Mouse (Mus musculus) WW6 (cell line): ENCODE measurements around the gene Psma2.

Experiments used
- DNase-seq: peaks from one replicate; pipeline ENCODE4 v3.0.0-alpha.2; 2013; ENCODE audit warnings: low read depth, low spot score

Gene Psma2

DNA sequence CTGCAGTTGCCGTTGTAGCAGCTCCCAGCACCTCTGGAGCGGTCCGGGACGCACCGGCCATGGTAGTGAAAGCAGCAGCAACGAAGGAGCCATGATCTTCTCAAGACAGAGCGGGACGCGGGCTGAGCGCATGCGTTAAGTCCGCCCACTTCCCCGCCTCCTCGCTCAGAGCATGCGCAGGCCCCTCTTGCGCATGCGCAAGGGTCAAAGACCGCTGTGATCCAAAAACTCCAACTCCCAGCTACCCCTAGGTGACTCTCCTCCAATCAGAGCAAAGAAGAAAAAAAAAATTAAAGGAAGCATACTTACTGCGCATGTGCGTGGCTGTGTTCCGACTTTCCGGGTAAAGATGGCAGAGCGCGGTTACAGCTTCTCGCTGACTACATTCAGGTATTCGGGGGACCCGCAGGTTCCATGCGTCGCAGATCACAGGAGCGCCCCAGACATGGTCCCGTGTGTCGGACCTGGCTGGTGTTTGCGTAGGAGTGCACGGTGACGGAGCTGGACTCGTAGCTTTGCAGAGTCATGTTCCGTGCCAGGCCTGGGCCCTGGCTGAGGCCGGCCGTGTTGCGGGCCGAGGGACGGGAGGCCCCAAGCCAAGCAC, at the start of gene Psma2, which contains the start of gene Mrpl32:
Psma2 (plus strand) TSS at position 315 of the 604 bp plus-strand sequence.
Mrpl32 (minus strand) TSS at position 240 of the 604 bp plus-strand sequence.
- DNase-seq: peak; percentile 96

DNA sequence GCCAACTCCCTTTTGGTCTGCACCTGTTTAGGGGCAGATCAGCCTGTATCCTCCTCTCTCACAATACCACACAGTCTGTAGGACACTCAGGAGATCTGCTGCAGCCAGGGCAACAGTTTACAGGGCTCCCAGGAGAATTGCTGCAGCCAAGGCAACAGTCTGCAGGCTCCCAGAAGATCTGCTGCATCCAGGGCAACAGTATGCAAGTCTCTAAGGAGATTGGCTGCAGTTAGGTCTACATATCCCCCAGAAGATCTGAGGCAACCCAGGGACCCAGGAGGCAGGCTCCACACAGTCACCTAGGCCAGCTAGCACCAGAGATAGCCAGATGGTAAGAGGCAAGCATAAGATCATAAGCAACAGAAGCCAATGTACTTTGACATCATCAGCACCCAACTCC, 38.9 kb upstream of the Psma2 start:
- DNase-seq: no peak

DNA sequence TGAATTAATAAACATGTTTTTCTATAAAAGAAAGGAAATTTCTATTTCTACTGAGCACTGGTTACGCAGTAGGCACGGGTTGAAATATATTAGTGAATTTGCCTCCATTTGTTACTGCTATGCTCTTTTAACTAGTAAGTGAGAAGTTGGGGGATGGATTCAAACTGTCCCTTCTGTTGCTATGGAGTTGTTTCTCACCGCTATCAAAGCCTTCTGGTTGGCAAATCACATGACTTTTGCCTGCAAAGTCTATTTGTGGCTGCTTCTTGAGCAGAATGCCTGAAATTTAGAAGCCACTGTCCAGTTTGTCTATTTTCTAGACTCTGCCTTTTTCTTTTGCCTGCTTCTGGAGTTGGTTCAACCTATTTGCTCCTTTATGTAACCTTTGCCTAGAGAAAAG, 32.6 kb upstream of the Psma2 start:
- no peak for DNase-seq

DNA sequence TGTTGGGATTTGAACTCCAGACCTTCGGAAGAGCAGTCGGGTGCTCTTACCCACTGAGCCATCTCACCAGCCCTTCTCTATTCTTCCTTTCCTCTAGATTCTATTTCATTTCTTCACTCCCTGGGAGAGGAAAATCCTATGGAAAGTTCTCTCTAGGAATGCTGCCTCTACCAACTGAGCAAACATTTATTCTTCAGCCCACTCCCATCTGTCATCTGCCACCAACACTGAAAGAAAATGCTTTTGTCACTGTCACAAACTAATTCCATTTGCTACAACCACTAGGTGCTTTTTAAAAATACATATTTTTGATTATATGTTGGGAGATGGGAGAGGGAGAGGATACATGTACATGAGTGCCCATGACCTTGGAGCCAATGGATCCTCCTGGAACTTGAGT, 10.3 kb upstream of the Psma2 start:
- no peak for DNase-seq

DNA sequence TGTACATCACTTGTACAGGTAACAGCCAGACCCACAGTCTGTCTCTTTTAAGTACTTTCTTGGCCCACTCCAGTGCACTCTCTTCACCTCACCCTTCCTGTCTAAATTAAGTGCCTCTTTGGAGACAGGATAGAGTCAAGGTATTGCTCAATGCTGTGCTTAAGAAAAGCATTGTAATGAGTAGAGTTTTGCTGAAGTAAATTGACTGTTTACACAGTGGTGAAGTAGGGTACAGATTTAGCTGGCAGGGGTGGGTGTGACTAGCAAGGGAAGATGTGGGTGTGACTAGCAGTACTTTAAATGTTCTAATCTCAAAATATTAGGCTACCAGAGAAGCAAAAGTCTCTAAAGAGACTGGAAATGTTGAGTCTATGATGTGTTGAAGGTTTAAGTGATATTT, 5.4 kb upstream of the Psma2 start:
- no peak for DNase-seq

DNA sequence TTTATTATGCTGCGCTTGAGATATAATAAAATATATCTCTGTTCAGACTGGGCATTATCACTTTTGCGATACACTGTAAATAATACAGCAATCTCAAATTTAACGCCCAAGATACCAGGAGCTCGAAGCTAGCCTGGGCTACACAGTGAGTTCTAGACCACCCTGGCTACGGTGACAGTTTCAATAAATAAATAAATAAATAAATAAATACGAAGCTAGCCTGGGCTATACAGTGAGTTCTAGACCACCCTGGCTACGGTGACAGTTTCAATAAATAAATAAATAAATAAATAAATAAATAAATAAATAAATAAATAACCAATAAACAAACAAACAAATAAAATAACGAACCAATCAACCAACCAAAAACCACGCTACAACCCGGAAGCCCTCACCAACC, 577 bp upstream of the Psma2 start:
- DNase-seq: no peak

DNA sequence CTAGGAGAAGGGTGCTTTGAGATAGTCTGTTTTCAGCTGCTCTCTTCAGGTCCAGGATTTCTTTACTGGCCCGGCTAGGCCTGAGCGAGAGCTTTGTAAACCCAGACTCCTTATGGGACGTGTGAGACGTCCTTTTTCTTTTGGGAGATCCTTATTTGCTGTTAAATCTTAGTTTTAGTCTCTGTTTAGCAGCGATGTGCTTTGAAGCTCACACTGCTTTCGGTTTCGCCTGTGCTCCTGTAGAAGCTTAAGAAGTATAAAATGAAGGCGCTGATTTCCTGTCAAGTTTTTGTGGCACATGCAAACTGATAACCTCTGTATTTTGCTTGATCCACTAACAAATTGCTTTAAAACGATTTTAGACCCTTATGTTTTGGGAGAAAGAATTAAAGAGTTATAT, 513 bp downstream of the Psma2 start:
- DNase-seq: no peak

DNA sequence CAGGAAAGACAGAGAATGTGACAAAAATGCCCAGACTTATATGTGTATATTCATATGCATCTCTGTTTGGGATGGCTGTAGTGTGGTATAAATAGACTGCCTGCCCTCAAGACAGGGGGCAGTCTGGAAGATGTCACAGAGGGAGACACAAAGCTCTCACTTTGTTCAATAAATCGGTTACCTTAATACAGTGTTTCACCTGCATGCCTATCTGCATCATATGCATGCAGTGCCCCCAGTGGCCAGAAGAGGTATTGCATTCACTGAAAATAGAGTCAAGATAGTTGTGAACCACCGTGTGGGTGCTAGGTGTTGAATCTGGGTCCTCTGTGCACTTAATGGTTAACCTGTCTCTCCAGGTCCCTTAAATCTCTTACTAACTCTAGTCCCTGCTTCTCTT, 5.7 kb downstream of the Psma2 start:
- peak; percentile 49 for DNase-seq

DNA sequence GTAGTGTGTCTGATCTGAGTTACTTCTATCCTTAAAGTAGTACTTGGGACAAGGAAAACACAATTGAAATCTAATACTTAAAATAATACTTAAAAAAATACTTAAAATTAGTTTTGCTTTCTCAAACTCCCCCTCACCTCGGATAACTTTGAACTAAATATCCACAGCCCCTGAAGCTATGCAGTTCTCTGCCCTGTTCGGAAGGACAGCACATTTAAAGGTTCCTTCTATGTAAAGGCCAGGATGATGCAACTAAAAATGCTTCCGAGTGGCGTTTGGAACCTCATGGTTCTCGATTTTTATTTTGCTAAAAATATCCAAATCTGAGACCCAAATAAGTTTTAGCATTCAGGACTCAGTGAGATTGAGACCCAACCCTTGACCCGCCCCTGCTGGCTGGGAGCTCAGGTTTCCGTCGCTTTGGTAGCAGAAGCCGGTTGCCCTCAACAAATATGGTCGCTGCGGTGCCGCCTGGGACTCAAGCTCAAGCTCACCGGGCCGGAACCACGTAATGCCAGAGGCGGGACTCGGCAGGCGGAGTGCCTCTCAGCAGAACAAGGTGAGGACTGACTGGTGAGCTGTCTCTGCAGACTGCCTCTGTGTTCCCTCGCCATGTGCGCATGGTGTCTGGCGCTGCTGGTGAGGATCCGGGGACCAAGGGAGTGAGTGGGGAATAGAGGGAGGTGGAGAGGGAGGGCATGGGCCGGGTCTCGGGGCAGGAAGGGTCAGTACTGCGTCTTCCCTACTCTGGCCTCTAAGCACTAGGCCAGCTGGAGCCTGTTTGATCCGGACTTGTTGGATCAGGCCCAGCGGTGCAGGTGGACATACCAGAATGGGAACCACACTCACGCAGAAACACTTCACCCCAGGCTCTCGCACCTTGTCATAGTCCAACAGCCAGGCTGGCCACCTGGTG, 16.9 kb downstream of the Psma2 start, which contains the start of gene AW209491:
AW209491 (plus strand) TSS at position 429 of the 916 bp plus-strand sequence.
- peak; percentile 79 for DNase-seq

DNA sequence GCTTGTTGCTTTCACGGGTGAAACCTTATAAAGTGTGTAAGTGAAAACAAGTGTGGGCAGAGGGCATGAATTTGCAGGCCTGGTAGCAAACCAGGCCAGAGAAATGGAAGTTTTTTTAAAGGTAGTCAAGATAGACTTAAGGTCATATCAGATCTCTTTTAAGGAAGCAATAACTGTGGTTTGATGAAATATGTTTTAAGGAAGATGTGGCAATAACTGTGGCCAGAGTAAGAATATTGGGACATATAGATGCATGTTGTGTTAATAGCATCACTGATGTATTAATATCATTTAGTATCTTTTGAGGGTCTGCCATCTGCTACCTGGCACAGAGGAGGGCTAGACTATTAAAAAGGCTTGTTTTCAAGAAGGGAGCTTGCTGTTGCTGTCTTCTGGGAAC, 27.0 kb downstream of the Psma2 start:
- DNase-seq: no peak

DNA sequence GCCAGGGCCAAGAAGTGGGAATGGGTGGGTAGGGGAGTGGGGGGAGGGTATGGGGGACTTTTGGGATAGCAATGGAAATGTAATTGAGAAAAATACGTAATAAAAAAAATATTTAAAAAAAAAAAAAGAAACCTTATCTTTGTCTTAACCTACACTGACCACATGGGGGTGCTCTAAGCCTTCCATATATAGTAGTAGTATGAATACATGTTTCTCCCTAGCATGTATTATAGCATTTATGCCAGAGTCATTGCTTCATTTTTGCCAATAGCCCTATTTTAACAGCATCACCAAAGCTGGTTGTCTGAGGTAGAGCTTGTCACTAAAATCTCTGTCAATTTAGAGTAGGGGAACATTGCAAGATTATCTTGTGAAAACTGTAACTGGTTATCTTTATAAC, 36.3 kb downstream of the Psma2 start:
- DNase-seq: no peak

DNA sequence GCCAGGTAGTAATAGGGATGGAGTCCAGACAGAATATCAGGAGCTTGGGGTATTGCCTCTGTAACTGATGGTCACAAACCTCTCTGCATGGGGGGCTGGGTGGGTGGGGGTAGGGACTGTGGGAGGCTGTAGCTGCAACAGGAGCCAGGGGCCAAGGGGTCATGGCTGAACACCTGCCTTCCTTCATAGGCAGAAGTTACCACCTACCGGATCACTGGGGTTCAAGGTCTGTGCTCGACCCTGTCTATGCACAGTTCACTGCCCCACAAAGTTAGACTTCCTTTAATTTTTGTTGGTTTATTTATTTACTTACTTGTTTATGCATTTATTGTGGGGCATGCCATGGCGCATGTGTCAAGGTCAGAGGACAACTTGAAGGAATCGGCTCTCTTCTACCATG, 54.1 kb downstream of the Psma2 start:
- DNase-seq: no peak

DNA sequence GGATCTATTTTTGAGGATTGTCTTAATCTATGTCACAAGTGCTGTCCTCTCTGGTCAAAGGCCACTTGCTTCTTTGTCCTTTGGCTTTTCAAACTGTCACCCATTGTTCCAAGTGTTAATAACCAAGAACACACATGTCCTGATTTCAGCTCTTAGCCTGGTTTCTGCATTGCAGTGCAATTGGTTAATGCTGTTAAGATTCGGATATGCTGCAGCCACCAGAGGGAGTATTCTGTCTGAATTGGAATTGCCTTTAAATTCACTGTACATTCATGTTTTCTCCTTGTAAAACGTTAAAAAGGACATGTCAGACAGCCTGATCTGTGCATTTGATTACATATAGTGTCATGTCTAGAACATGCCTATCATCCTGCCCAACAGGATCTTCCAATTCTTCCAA, 57.3 kb downstream of the Psma2 start:
- no peak for DNase-seq

DNA sequence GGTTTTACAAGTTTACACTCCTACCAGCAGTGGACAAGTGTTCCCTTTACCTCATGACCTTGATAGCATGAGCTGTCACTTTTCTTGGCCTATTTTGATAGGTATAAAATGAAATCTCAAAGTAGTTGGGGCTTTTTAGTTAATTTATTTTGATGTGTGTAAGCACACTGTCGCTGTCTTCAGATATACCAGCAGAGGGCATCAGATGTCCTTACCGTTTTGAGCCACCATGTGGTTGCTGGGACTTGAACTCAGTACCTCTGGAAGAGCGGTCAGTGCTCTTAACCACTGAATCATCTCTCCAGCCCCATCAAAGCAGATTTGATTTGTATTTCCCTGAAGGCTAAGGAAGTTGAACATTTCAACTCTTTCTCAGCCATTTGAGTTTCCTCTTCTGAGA, 75.9 kb downstream of the Psma2 start:
- DNase-seq: no peak

DNA sequence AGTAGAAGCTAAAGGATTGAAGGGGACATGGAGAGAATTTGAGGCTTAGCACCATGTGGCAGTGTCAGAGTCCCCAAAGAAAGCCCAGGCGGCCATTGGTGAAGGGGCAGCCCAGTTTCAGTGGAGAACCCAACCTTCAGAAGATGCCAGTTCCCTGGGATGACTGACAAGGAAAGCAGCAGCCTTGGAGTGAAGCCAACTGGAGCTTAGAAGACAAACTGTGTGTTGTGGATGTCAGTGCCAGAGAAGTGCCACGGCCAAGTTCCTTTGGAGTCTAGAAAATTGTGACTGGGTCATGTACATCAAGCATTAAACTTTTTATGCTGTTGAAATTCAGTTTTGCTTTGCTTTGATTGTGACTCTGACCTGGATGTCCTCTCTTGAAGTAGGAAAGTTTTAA, 103.8 kb downstream of the Psma2 start:
- no peak for DNase-seq

DNA sequence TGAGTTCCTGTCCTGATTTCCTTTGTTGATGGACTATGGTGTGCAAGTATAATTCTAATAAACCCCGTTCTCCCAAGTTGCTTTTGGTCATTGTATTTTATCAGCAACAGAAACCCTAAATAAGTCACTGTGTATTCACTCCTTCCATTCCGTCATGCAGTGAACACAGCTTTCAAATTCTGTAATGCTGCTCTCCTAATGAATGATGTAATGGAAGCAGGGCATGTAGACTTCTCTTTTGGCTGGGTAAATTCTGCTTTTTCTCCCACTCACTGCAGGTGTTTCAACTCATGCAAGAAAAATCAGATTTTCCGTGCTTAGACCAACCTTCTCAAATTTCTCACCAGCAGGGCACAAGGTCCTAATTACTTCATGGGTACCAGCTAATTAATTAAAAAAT, 104.7 kb downstream of the Psma2 start:
- DNase-seq: no peak
